Mouse (Mus musculus) embryo, embryonic 10.5 days (tissue): Measurements from ENCODE around the gene Hoxa4.

Experiments
- DNase-seq: peaks from one replicate; pipeline ENCODE4 v3.0.0-alpha.2; 2015; ENCODE audit warnings: low spot score

Hoxa4 gene

GRCm38 (mm10) chr6:52190906-52191810 lies at the start of gene Hoxa4:
Gene Hoxa4 (minus strand): TSS chr6:52191753.
- DNase-seq: peak; percentile 85

DNA sequence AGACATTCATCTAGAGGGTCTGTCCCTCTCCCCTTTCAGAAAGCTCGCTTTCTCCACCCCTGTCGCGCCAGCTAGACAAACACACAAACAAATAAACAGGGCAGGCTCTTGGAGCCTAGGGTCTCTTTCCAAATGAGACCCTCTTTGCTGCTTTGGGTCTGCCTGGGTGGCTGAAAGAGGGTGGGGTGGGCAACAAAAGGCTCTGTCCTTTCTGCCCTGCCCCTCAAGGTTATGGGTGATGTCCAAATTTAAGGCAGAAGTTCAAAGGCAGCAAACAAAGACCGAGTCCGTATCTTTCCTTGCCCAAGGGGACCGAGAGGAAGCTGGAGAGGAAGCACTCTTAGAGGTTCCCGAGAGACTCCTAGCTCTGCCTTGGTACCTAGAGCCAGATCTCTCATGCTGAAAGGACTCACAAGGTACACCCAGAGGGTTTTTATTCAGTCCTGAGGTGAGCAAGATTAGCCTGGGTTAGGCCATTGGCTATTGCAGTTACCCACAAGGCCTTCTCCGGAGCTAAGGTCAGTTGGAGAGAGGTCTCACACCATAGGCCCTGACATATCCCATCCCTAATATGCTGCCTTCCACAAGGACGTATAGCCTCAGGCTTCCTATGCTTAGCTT lies 49.6 kb upstream of the Hoxa4 start:
- DNase-seq: no peak

DNA sequence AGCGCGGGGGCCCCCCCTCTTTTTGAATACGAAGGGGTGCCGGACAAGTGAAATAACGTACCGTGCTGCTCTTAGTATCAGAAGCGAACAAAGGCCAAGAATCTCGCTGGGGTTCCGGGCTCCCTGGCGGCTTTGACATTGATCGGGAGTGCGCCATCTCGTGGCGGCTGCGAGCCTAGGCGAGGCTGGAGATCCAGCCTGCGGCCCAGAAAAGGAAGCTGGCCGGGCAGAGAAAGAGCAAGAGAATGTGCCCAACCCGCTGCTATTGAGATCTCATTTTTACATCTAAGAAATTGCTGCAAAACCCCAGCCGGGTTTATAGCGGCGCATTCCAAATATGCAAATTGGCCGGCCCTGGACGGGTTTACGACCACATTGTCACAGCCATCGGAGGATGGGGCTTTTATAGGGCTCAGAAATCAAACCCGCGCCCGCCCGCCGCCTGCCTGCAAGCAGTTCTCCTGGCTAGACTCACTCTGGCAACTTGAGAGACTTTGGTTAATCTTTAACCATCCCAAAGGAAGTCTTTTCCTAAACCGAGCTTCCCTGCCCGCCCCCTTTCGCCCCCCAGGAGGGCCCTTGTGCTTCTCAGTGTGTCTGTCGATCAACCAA lies 48.9 kb upstream of the Hoxa4 start, which contains the start of gene Hoxa10:
TSS of gene Hoxa10 (minus strand) at position 466 of the 612 bp plus-strand sequence.
- peak; percentile 94 for DNase-seq

GRCm38 (mm10) chr6:52239625-52240388 lies 48.3 kb upstream of the Hoxa4 start:
- no peak for DNase-seq

GRCm38 (mm10) chr6:52238976-52239375 lies 47.4 kb upstream of the Hoxa4 start:
- DNase-seq: no peak

GRCm38 (mm10) chr6:52238155-52238545 lies 46.6 kb upstream of the Hoxa4 start:
- no peak for DNase-seq

DNA sequence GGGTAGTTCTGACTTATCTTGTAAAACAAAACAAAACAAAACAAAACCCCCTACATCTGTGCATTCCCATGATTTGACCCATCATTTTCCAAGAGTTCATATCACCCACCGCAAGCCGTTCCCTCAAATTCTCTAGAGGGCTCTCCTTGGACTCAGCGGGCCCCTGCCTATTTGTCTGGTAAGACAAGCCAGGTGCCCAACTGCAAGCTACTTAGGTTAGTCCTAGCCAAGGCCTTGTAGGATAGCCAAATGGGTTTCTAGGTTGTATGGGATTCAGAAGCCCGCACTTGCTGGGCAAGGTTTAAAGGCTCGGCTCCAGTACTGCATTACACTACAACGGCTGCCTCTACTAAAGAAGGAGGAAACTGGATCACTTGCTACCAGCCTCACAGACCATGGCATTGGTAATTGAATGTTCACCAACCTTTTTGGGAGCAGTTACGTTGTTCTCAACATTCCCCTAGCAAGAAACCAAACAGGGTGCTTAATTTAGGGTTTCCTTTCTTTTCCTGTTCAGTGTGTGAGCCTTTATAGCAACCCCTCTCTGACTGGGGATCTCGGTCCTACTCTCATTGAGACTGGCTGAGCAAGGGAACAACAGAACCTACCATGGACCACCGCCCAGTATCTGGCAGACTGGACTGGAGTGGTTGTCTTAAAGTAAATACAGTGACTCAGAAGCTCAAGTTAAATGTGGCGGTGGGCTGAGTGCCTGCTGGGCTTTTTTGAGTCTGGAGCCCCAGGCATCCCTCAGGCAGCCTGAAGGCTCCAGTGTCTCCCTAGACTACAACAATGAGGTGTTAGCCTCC lies 46.0 kb upstream of the Hoxa4 start:
- DNase-seq: no peak

DNA sequence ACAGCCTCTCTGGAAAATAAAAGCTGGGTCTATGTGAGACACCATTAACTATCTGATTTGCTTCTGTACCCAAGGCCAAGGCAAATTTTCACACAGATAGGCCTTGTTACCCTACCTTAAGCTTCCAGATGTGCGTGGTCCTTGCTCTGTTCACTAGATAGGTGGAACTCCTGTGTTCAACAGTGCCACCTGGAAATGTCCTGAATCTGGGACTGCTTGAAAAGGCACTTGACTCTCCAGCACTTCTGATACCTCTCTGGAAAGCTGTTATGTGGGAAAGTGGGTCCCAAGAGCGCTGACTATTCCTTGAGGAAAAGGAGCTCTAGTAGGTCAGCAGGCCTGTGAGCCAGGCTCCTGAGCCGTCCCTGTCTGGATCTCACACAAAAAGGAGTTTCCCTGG lies 45.3 kb upstream of the Hoxa4 start:
- no peak for DNase-seq

DNA sequence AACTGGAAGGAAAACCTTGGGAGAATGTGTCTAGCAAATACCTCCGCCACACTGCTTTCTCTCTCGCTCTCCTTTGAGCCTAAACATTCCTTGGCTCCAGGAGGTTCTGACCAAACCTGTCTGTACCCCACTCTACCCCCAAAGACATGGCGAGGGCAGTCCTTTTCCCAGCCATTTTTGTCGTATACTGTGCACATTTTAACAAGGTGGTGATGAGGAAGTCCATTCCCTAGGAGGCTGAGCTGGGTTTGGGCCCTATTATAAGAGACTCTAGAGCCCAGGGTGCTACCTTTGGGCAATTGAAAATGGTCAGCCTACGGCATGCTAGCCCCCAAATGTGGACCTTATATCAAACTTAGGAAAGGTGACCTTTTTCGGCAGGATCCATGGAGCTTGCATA lies 44.3 kb upstream of the Hoxa4 start:
- no peak for DNase-seq

- no peak for DNase-seq
Observed at GRCm38 (mm10) chr6:52235267-52235666, 43.7 kb upstream of the Hoxa4 start.

DNA sequence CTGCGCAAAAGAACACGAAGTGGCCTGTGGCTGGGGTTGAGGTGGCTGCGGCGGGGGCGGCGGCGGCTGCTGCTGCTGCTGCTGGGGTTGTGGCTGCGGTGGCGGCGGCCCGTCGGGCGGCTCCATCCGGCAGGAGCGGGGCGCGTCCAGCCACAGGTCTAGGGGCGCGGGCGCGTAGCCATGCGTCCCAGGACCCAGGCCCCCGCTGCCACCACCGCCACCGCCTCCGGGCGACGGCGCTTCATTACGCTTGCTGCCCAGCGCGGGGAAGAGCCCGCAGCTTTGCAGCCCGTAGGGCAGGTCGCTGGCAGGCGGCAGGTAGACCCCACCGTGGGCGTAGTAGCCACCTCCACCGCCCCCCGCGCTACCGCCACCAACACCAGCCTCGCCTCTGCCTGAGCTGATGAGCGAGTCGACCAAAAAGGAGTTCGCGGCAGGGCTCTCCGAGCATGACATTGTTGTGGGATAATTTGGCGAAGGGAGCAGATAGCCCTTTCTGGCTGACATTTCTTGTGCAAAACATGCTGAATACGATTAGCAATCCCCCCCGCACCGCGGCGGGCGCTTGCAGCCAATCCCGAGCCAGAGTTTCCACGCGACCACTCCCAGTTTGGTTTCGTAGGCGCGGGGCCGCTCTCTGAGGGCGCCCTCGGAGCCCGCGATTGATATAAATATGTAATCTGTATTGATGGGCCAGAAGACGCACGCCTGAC lies 43.0 kb upstream of the Hoxa4 start:
- no peak for DNase-seq

- DNase-seq: no peak
Observed at GRCm38 (mm10) chr6:52233546-52234427, 42.2 kb upstream of the Hoxa4 start.

GRCm38 (mm10) chr6:52232984-52233545 lies 41.5 kb upstream of the Hoxa4 start:
- DNase-seq: no peak

DNA sequence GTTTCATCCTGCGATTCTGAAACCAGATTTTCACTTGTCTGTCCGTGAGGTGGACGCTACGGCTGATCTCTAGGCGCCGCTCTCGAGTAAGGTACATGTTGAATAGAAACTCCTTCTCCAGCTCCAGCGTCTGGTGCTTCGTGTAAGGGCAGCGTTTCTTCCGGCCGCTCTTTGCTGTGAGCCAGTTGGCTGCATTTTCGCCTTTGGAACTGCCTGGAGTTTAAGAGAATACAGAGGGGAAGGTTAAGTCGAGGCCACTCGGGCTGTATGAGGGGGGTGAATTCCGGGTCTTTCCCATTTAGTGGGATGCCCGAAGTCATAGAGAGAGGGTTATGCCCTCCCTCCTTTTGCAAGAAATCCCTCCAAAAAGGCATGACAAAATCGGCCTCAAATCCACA lies 41.0 kb upstream of the Hoxa4 start:
- DNase-seq: no peak

GRCm38 (mm10) chr6:52231885-52232567 lies 40.5 kb upstream of the Hoxa4 start:
- no peak for DNase-seq

- DNase-seq: no peak
Observed at GRCm38 (mm10) chr6:52230516-52231165, 39.1 kb upstream of the Hoxa4 start, which contains the start of gene Hoxa9. Gene Hoxa9 (minus strand): TSS chr6:52231089.

DNA sequence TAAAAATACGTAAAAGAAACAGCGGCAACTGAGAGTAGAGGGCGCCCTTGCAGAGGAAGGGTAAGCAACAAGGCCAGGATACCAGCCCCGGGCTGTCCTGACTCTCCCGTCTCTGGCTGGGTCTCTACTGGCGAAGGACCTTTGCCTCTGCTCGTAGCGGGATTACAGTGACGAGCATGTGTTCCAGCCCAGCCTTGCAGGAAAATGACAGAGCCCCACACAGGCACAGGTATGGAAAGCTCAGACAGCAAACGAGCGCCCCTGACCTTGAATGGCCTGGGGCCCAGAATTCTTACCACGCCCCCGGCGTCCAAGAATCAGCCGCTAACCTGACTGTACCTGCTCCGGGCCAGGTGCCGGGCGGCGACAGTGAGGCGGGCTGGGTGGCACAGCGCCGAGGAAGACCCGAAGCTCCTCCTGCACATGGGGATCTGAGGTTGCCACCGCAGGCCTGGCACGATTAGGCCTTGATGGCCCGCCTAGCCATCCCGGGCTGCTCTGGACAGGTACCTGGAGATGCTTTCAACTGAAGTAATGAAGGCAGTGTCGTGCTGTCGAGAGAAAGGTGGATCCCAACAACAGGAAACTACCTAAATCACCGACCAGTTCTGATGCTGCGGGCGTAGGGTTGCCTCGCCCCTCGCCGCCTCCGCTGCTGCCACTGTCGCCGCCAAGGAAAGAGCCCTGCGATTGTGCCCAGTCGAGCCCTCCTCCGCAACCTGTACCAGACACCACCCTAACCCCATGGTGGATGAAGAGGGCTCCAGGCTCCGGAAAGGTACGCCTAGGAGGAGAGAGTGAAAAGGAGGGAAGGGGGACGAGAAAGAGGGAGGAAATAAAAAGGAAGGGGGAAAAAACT lies 38.2 kb upstream of the Hoxa4 start:
- DNase-seq: no peak
